Mouse (Mus musculus): ENCODE measurements around the gene Tbx2.

The Tbx2 gene

GRCm38 (mm10) chr11:85825823-85826222 is 6.5 kb upstream of the Tbx2 start:
- DNase-seq (ENCODE audit: low spot score), result no peak

GRCm38 (mm10) chr11:85827342-85827741 is 5.0 kb upstream of the Tbx2 start:
- DNase-seq (ENCODE audit: low spot score), result peak; percentile 67

DNA sequence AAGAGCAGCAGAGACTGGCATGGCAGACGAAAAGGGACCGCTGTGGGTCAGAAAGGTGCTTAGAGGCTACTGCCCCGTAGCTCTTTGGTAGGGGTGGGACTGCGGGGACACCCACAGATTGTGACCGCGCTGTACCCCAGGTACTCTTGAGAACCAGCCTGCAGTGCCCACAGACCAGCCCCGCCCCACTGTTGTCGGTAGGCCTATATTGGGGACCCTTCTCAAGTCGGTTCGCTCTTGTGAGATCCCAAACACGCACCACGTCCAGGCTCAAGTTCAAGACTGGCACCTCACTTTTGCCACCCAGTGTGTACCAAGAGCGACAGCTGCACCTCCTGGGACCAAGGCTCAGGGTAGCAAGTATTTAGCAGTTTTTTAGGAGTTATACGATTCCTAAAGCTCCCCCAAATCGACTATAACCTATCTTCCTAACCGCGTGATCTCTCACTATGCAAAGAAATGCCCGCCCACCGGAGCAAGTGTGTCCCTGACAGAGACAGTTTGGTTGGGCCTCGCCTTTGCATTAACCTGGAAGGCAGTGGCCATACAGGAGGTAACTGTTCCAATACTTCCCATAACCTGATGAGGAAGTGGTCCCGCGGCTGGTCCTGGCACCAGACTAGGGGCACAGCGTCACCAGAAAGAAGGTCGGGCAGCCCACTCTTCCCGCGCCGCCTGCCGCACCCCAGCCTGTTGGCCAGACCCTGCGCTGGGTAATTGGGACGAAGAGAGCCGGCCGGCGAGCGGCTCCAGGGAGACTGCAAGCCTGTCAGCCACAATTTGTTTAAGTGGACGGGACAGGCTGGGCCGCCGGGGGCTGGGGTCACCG is 3.4 kb upstream of the Tbx2 start:
- no peak for DNase-seq (ENCODE audit: low spot score)

DNA sequence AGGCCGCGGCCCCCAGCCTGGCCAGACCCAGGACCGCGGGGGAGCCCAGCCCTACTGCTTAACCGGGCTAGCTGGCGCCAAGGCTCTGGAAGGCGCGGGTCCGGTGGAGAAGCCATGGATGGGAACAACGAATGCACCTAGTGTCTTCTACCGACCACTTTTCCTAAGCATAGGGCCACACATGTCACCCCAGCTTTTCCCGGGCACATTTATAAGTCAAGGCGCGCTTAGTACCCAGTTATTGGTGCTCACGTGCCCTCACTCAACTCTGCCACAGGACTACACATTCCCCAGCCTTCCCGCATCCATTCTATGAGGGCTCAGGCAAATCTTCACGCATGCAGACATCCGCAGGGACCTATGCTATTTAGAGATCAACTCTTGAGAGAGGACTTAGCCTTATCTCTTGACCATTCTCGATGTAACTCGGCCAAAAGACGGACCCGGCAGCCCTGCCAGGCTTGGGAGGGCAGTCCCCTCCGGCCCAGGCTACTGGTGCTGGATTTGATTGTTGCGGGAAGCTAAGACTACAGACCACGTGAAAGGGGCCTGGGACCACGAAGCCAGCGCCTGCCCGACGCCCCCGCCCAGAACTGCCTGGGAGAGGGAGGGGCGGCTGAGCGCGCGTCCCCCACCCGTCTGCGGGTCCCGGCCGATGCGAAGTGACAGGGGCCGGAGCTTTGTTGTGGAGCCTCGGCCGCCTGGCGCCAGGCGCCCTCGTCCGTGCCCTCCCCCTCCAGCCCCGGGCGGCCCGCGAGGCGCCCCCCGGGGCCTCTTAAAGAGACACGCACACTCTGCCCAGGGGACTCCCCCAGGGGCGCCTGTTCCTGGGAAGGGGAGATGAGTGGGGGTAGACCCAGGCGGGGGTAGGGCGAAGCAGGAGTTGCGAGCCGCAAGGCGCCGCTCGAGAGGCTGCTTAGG is 2.6 kb upstream of the Tbx2 start:
- DNase-seq (ENCODE audit: low spot score), result peak; percentile 18

DNA sequence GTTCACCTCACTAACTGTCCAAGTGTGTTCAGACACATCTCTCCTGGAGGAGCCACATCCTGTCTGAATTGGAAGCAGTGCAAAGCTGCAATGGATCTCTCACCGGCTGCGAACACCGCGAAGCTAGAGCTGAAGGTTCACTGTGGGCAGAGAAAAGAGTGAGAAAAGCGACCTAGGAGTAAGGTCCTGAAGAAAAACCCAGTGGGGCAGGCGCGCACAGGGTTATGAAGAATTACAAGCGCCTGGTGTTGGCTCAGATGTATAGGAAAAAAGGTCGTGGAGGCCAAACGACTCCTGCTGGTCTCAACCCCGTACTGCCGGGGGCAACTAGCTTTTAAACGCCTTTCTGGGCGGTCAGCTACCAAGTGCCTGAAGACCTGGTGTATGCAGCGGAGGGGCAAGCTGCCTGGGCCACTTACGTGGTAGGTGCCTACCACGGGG is 1.4 kb upstream of the Tbx2 start:
- DNase-seq (ENCODE audit: low spot score), result peak; percentile 64

DNA sequence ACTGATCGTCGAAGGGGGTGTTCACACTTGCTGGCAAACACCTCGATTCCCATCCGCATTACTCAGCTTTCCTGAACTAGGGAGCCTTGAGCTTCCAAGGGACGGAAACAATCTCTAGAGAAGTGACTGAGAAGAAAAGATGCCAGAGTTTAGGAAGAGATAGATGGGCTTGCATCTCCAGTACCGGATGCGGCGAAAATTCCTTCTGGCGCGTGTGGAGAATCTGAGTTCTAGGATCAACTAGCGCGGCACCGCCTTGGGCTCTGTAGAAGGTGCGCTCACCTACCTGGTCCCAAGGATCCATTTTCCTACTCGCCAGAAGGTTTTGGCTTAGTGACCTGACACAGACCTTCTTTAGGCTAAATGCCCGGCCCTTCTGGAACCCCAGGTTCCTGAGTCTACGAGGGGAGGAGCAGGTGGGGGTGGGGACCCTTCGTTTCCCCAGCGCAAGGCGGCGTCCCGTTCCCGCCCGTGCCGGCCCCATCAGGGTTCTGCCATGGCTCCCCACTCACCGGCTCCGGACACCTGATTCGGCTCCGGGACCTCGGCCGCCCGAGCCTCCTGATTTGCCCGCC is 608 bp upstream of the Tbx2 start:
- DNase-seq (ENCODE audit: low spot score), result no peak

DNA sequence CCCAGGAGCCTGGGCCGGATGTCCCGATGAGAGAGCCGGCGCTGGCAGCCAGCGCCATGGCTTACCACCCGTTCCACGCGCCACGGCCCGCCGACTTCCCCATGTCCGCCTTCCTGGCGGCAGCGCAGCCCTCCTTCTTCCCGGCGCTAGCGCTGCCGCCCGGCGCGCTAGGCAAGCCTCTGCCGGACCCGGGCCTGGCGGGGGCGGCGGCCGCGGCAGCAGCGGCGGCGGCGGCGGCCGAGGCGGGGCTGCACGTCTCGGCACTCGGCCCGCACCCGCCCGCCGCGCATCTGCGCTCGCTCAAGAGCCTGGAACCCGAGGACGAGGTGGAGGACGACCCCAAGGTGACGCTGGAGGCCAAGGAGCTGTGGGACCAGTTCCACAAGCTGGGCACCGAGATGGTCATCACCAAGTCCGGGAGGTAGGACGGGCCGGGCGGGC is 750 bp downstream of the Tbx2 start:
- peak; percentile 42 for DNase-seq (ENCODE audit: low spot score)

- no peak for DNase-seq (ENCODE audit: low spot score)
Observed at GRCm38 (mm10) chr11:85833761-85834385, 1.5 kb downstream of the Tbx2 start.

- peak; percentile 3 for DNase-seq (ENCODE audit: low spot score)
Observed at GRCm38 (mm10) chr11:85834386-85834931, 2.1 kb downstream of the Tbx2 start.

- DNase-seq (ENCODE audit: low spot score), result no peak
Observed at GRCm38 (mm10) chr11:85835001-85835752, 2.8 kb downstream of the Tbx2 start.

DNA sequence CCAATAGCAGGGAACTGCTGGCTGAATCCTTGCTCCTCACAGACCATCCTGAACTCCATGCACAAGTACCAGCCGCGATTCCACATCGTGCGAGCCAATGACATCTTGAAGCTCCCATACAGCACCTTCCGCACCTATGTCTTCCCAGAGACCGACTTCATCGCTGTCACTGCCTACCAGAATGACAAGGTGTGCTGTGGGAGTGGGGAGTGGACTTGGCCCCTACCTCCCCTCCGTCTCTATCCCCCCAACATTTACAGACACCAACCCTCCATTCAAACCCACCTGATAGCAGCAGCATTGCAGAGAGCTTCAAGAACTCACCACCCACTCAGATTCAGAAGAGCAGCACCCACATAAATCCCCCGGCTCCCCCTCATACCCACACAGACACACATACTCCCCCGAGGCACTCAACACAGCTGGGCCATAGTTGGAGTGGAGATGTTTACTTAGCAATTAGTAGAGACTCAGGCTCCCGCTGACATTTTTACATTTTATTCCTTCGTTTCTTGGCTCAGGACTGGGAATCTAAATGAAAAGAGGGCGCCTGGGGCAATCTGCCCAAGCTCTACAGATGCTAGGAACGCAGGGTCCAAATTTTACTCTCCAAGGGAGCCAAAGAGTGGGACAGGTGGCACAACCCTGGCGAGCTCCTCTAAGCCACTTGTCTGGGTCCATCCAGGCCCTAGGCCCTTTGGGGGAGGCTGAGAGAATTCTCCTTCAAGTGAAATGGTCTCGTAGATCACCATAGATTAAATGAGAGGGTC is 3.6 kb downstream of the Tbx2 start:
- DNase-seq (ENCODE audit: low spot score), result no peak

DNA sequence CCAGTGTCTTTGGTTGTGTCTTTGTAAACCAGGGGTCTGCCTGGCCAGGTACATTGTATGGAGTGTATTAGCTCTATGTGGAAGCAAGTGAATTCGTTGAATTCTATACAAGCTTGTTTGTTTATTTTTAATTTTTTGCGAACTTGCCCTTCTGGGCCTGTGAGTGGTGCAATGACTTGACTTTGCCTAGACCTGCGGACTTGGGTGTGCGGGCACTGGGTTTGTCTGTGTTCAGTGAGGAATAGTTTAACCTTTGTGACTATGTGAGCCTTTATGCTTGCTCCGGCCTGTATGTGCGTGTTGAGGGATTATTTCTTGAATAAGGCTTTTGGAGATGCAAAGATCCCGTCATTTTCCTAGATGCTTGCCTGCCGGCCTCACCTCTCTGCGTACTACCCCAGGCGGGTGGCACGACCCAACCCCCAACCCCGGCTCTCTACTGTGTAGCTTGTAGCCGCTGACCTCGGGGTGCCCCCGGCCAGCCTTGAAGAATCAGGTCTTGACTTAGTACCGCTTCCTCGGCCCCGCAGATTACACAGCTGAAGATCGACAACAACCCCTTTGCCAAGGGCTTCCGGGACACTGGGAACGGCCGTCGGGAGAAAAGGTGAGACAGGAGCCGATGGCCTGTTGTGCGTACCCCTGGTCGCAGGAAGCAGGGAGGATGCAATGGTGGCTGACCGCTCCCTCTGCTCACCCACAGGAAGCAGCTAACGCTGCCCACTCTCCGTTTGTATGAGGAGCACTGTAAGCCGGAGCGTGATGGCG is 4.4 kb downstream of the Tbx2 start:
- DNase-seq (ENCODE audit: low spot score), result no peak

DNA sequence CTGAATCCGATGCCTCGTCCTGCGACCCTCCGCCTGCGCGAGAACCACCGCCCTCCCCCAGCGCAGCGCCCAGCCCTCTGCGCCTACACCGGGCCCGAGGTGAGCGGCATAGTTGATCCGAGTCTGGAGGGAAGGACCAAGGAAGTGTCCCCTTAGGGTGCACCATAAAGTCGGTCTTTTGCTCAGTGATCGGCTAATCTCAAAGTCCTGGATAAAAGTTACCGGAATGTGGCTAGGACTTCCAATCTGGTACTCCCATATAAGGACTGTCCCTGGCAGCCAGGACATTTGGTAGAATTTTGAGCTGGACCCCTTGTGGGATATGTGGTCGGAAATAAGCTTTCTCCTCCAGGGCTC is 4.9 kb downstream of the Tbx2 start:
- DNase-seq (ENCODE audit: low spot score), result no peak

GRCm38 (mm10) chr11:85837648-85838423 is 5.5 kb downstream of the Tbx2 start:
- DNase-seq (ENCODE audit: low spot score), result no peak

DNA sequence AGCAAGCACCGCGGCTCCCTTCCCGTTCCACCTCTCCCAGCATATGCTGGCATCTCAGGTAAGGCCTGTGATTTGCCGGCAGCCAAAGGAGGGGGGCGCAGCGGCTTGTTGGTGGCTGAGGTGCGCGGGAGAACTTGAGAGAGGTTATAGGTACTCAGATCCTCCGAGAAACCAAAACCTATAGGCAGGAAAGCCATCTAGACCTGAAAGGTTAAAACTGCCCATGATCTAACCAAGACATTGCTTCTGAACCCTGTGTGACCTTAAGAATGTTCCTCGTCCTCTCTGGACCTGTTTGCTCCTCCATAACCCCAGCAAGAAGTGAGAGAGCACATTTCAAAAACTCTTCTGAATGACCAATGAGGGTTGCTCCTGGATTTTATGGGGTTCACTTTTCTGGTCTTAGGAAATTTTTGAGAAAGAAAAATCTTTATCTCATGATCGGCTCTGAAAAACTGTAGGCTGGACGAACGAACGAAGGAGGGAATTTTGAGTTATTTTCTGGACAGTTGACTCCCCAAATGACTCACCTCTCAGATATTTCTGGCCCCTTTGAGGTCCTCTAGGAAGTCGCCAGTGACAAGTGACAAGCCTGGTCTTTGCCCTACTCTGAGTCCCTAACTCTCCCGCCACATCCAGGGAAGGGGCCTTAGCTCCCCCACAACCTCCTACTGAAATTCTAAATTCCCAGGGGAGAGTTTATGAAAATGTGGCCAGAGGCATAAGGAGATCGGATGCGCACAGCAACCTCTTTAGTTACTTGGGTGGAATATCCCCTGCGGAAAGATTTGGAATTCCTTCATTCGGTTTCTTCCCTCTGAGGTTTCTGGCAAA is 6.3 kb downstream of the Tbx2 start:
- DNase-seq (ENCODE audit: low spot score), result no peak

GRCm38 (mm10) chr11:85839258-85840030 is 7.1 kb downstream of the Tbx2 start:
- no peak for DNase-seq (ENCODE audit: low spot score)

Measured in urinary bladder, postnatal 14 days (tissue).